Mouse (Mus musculus) MEL (cell line): Measurements from ENCODE around the gene Gm21976.

Experiments used
- CHD2 ChIP-seq: IDR thresholded peaks from 2 replicates; pipeline ENCODE4 v1.6.1; 2011; ENCODE audit warnings: low read length, improper control_type of control experiment
- CTCF ChIP-seq, 3 experiments: IDR thresholded peaks in 2 of 3; conservative IDR thresholded peaks in 1 of 3; 2 replicates each; pipeline ENCODE4 v1.5.1; 2011 to 2012; ENCODE audit warnings: low read length in 3 of 3, low read depth in 2 of 3, mild to moderate bottlenecking in 2 of 3, improper control_type of control experiment in 1 of 3, inconsistent platforms in 1 of 3, mixed read lengths in 1 of 3, moderate library complexity in 1 of 3; ENCODE audit not compliant: control insufficient read depth in 1 of 3, insufficient read depth in 1 of 3, poor library complexity in 1 of 3, severe bottlenecking in 1 of 3
- E2F4 ChIP-seq: IDR thresholded peaks from 2 replicates; pipeline ENCODE4 v1.6.1; 2011; ENCODE audit warnings: low read depth, low read length, improper control_type of control experiment, borderline replicate concordance
- EP300 ChIP-seq, 2 experiments: IDR thresholded peaks; 2 replicates each; pipeline ENCODE4 v1.6.1; 2011; ENCODE audit warnings: improper control_type of control experiment in 2 of 2, low read length in 2 of 2, low read depth in 1 of 2, mild to moderate bottlenecking in 1 of 2
- GATA1 ChIP-seq: IDR thresholded peaks from 2 replicates; pipeline ENCODE4 v1.6.1; 2011; ENCODE audit warnings: low read depth, low read length, improper control_type of control experiment
- MAX ChIP-seq: IDR thresholded peaks from 2 replicates; pipeline ENCODE4 v1.6.1; 2011; ENCODE audit warnings: low read length, improper control_type of control experiment
- MEF2A ChIP-seq: IDR thresholded peaks from 2 replicates; pipeline ENCODE4 v1.6.1; 2014; ENCODE audit warnings: low read depth, mild to moderate bottlenecking, inconsistent platforms, low read length, improper control_type of control experiment; ENCODE audit not compliant: poor library complexity, insufficient replicate concordance, severe bottlenecking; ENCODE audit errors: extremely low read depth
- POLR2A ChIP-seq, 2 experiments: IDR thresholded peaks; 2 replicates each; pipeline ENCODE4 v1.6.1; 2011 to 2012; ENCODE audit warnings: low read length in 2 of 2, mild to moderate bottlenecking in 2 of 2, control low read depth in 1 of 2, improper control_type of control experiment in 1 of 2, low read depth in 1 of 2, moderate library complexity in 1 of 2; ENCODE audit not compliant: control insufficient read depth in 1 of 2, insufficient read depth in 1 of 2, poor library complexity in 1 of 2
- POLR2AphosphoS2 ChIP-seq: IDR thresholded peaks from 2 replicates; pipeline ENCODE4 v1.6.1; 2011; ENCODE audit warnings: low read length, improper control_type of control experiment
- POLR2AphosphoS5 ChIP-seq: IDR thresholded peaks from 2 replicates; pipeline ENCODE4 v1.6.1; 2012; ENCODE audit warnings: low read depth, borderline replicate concordance, mild to moderate bottlenecking, inconsistent platforms, low read length, moderate library complexity, mixed read lengths
- SMC3 ChIP-seq: IDR thresholded peaks from 2 replicates; pipeline ENCODE4 v1.6.1; 2011; ENCODE audit warnings: low read depth, low read length, improper control_type of control experiment
- TBP ChIP-seq: IDR thresholded peaks from 2 replicates; pipeline ENCODE4 v1.8.0; 2011; ENCODE audit warnings: low read depth, low read length, improper control_type of control experiment
- USF2 ChIP-seq, 2 experiments: IDR thresholded peaks; 2 replicates each; pipeline ENCODE4 v1.6.1; 2011 to 2012; ENCODE audit warnings: improper control_type of control experiment in 2 of 2, low read length in 2 of 2, borderline replicate concordance in 1 of 2, inconsistent platforms in 1 of 2, low read depth in 1 of 2, mild to moderate bottlenecking in 1 of 2; ENCODE audit not compliant: insufficient read depth in 1 of 2

GRCm38 (mm10) chr13:98254921-98255320 lies 24.8 kb upstream of the Gm21976 start:
- TF ChIP-seq EP300 (IDR thresholded peaks at IDR 0.05; ENCODE audit: low read depth in 1 of 2, low read length in 2 of 2) (no peak), POLR2AphosphoS2 (no peak), USF2 (IDR thresholded peaks at IDR 0.05; ENCODE audit: borderline replicate concordance in 1 of 2, insufficient read depth in 1 of 2, low read depth in 1 of 2, low read length in 2 of 2) (no peak), POLR2A (IDR thresholded peaks at IDR 0.05; ENCODE audit: control insufficient read depth in 1 of 2, insufficient read depth in 1 of 2, low read depth in 1 of 2, low read length in 2 of 2, poor library complexity in 1 of 2) (no peak), MEF2A (no peak), POLR2AphosphoS5 (no peak), E2F4 (no peak), MAX (no peak), GATA1 (no peak), CHD2 (no peak), CTCF (IDR thresholded peaks at IDR 0.05 in 2 of 3, conservative IDR thresholded peaks at IDR 0.05 in 1 of 3; ENCODE audit: control insufficient read depth in 1 of 3, insufficient read depth in 1 of 3, low read depth in 2 of 3, low read length in 3 of 3, poor library complexity in 1 of 3, severe bottlenecking in 1 of 3) (no peak), TBP (no peak), SMC3 (no peak)
